Mouse (Mus musculus): Measurements from ENCODE around the gene Lrrc57.
"Not testable (repeated sequence)": the region's sequence is repeated elsewhere in the genome, so short reads cannot be mapped to it uniquely, and the experiment has no call there.

The Lrrc57 gene

DNA sequence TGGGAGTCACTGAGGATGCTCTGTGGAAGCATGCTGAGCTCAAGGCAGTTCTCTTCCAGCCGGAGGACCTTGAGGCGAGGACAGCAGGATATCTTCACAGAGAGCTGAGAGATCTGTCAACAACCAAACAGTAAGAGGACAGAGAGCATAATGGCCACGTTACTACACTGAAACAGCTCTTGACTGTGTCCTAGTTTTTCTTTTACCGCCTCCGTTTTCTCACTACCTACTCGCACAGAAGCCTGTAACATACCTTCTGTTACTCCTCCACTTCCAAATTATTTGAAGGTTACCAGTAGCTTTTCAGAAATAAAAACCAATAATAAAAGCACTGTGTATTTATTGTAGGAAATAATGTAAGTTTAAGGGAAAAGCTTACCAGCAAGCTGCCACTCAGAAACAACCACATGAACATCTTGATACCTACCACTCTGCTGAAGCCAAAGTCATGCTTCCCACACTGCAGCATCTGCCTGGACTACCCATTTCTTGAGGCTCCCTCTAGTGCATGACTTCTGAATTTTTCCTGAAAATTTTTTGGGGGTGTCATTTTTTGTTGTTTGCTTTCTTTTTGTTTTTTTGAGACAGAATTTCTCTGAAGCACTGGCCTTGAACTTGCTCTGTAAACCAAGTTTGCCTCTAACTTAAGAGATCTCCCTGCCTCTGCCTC, 3.2 kb downstream of the Lrrc57 start:
- DNase-seq (ENCODE audit: extremely low read depth, low read depth, low spot score) = no peak

DNA sequence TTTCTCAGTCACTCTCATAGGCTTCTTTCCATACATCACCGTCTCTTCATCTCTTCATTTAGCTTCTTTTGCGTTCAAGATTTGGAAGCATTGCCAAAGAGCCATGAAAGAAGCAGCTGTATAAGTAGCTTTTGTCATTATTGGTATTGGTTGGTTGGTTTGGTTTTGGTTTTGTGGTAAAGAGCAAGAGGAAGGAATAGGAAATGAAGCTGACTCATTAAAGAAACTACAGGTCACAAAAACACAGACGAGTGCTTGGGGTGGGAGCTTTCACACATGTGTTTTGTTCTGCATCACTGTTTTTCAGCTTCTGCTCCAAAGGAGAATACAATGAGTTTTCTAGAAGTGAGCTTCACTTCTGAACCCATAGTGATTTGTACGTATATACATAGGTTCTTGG, 9.8 kb downstream of the Lrrc57 start:
- DNase-seq (ENCODE audit: extremely low read depth, low read depth, low spot score) = no peak

DNA sequence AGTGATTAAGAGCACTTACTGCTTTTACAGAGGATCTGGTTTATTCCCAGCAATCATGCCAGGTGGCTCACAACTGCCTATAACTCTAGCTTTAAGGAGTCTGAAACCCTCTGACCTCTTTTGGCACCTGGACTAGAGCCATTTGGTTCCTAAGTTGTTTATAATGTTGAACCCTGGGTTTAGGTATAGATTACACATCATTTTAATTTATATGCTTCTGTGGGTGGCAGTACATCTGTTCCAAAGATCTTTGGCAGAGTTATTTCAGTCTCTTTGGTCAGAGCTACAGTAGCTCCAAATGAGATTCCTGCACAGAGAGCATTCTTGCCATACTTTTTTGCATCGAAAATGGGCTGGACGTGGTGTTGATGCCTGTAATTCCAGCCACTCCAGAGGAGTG, 11.6 kb downstream of the Lrrc57 start:
- DNase-seq (ENCODE audit: extremely low read depth, low read depth, low spot score) = peak; percentile 51

DNA sequence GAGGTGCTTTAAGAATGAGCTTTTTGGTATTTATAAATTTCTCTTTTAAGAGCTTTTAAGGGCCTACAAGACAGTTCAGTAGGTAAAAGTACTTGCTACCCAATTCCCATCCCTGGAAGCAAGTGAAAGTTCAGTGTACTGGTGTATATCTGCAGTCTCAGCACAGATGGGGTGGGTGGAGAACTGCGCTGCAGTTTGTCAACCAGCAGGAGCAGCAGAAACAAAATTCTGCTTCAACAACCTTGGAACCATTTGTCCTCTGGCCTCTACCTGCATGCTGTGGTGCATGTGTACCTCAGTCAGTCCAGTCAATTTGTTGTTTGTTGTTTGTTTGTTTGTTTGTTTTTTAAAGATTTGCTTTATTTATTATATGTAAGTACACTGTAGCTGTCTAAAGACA, 17.1 kb downstream of the Lrrc57 start:
- no peak for DNase-seq (ENCODE audit: extremely low read depth, low read depth, low spot score)

DNA sequence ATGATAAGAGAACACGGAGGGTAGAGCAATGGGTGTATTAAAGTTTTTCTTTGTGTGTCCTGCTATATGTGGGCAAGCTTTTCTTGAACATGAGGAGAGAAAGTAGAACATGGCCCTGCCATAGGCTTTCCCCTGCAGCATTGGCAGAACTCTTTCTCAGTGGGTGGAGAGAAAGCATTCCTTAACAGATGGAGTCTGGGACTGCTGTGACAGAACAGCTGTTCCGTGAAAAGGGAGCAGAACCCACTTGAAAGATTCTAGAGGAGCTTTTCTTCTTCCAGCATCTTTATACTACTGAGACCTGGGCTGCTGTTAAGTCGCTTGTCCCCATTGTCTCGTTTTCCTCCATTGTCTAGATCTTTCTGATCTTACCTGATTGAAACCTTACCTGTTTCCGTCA, 19.6 kb downstream of the Lrrc57 start:
- DNase-seq (ENCODE audit: extremely low read depth, low read depth, low spot score) = no peak

DNA sequence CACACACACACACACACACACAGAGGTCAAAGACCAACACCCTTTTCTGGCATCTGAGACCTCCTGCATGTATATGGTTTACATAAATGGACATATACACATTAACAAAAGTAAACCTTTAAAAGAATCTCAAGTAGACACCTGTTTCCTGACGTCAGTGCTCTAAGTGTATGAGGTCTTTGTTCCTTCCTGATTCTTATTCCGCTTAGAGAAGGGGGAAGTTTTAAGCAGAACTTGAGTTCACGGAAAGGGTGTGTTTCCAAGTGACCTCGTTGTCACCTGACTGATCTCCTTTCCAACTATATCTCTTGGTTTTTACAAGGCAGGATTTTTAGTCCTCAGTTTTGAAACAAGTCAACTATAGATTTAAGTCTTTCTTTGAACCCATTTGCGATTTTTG, 31.0 kb downstream of the Lrrc57 start:
- no peak for DNase-seq (ENCODE audit: extremely low read depth, low read depth, low spot score)

DNA sequence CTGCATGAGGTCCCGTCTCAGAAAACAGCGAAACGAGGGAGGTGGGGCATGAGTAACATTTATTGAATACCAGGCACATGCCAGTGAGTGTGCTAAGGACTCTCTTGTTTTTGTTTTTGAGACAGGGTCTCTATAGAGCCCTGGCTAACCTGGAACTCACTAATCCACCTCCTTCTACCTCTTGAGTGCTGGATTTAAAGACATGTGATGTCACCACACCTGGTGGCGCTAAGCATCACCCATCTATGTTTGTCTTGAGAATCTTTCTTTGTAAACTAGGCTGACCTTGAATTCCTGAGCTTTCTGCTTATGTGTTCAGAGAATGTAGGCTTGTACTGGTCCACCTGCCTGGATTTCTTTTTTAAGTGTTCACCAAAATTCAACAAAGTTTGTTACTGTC, 31.5 kb downstream of the Lrrc57 start:
- no peak for DNase-seq (ENCODE audit: extremely low read depth, low read depth, low spot score)

DNA sequence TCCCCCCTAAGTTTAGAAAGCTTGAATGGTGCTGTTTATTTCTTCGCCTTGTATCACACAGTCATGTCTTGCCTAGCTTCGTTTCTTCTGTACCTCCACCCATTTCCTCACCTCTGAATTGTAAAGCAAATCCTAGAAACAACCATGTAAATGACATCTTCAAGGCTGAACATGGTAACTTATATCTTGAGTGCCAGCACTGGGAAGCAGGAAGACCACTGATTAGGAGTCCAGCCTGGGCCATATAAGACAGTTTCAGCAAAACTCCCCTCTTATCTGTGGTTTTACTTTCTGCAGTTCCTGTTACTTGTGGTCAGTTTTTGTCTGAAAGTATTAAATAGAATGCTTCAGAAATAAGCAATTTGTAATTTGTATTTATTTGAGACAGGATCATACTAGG, 33.3 kb downstream of the Lrrc57 start:
- DNase-seq (ENCODE audit: extremely low read depth, low read depth, low spot score) = no peak

DNA sequence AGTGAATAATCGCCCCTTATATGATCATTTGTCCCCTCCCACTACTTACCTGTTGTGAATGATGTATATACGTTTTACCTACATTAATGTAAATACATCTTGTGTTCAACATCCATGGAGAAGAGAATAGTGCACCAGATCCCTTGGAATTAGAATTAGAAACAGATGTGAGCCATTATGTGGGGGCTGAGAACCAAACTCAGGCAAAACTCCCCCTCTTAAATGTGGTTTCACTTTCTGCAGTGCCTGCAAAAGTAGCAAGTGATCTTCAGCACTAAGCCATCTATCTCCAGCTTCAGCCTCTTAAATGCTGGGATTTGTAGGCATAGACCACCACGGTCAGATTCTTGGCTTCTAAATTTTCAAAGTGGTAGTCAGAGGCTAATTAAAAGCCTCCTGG, 34.2 kb downstream of the Lrrc57 start:
- no peak for DNase-seq (ENCODE audit: extremely low read depth, low read depth, low spot score)

DNA sequence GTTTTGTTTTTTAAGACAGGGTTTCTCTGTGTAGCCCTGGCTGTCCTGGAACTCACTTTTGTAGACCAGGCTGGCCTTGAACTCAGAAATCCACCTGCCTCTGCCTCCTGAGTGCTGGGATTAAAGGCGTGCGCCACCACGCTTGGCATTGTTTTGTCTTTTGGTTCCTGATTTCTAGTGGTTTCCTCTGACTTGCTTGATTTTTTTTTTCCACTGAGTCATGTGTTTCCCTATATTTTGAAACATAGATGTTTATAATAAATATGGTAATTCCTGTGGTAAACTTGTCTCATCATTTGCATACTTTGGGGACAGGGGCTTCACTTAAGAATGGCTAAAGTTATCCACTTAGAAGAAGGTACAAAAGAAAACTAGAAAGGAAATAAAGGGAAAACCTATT, 37.2 kb downstream of the Lrrc57 start:
- DNase-seq (ENCODE audit: extremely low read depth, low read depth, low spot score) = not testable (repeated sequence)

DNA sequence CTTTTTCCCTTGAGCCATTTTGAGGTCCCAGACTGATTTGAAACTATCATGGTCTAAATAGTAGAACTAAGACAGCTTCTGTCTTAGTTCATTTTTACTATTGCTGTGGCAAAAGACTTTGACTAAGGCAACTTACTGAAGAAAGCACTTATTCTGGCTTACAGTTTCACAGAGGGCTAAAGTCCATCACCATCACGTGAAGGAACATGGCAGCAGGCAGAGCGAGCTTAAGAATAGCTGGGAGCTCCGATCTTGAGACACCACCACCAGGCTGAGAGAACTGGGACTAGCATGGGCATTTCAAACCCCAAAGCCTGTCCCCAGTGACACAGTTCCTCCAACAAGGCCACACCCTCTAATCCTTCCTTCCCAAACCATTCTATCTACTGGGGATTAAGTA, 38.2 kb downstream of the Lrrc57 start:
- DNase-seq (ENCODE audit: extremely low read depth, low read depth, low spot score) = no peak

DNA sequence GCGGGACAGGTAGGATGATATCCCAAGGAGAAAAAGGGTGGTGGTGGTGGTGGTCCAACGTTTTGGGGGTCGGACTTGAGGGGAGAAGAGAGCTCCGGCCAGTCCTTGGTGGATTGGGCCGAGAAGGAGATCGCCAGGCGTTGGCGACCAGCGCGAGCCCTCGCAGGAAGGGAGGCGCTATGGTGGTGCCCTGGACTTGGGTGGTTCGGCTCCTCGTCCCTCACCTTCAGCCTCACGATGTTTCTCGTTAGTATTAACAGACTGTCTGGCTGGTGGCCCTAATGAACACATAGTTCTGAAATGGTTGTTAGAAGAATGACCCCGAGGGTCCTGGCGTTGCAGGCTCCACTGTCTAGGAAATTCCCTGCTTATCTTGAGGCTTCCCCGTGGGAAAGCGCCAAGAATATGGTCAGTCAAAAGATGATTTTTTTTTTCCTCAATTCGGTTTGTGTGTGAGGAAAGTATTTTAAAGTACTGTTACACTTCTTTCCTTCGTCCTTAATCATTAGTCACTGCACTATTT, 41.5 kb downstream of the Lrrc57 start:
- DNase-seq (ENCODE audit: extremely low read depth, low read depth, low spot score) = no peak

DNA sequence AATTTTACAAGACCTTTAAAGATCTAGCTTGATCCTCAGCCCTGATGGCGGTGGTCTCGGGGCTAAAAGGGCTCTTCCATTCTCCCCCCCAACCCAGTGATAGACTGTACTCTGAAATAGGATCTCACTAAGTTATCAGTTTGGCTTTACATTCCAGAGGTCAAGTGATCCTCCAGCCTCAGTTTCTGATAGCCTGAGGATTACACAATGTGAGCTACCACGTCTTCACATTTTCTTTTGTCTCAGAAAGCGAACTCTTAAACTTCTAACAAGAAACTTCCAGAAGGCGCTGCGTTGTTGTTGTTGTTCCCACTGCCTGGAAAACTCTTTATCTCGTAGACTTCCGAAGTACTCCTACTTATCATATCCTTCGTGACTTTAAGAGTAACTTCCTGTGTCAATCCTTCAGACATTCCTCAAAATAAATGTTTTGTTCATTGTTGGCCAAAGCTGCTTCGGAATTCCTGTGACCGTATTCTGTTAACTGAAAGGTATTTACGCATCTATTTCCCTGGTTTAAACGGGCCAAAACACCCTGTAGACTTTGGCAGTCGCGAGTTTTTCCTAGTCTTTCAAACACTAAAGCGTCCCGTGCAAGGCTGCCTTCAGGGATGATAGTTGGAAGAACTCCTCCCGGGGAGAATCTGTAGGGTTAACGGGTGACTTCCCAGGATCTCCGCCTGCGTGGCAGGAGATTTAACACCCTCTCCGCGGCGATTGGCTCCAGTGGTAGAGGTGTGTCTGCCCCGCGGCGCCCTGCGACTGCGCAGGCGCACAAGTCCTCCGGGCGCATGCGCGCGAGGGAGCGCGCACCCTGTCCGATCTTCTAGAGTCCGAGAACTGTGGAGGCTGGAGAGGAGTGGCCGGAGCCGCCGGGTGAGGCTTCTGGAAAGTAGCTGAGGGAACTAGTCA, 42.2 kb downstream of the Lrrc57 start, which contains the start of gene Snap23:
Gene Snap23 (plus strand): TSS at position 786 of the 912 bp plus-strand sequence.
- peak; percentile 33 for DNase-seq (ENCODE audit: extremely low read depth, low read depth, low spot score)

DNA sequence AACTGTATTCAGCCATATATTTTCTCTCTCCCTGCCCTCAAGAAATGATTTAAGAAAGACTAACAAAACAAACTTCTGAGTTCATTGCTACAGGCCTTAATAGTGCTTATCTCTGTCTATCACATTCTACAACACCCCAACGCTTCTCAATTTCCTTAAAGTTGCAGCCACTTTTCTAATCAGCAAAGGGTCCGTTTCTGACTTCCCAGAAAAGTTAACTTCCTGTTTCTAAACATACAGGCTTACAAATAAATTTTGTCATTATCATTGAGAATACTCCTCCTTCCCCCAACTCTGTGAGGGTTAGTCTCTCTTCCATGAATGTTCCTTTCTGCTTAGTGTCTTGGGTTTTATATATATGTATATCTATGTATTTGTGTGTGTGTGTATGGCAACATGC, 44.0 kb downstream of the Lrrc57 start:
- no peak for DNase-seq (ENCODE audit: extremely low read depth, low read depth, low spot score)

DNA sequence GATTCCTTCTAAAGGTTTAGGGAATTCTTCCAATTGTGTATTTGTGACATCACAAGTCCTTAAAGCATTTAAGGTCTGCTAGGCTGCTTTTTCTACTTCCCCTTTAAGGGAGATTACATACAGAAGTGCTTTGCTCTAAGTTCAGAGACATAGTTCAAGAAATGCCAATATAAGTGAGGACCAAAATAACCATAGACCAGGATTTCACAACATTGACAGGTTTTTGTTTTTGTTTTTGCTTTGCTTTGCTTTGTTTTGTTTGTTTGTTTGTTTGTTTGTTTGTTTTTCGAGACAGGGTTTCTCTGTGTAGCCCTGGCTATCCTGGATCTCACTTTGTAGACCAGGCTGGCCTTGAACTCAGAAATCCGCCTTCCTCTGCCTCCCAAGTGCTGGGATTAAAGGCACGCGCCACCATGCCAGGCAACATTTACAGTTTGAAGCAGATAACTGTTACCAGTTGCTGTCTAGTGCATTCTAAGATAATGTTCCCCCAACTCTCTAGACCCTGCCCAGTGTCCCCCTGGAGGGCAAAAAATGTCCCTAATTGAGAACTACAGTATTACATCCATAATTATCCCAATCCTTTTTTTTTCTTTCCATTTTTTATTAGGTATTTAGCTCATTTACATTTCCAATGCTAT, 44.7 kb downstream of the Lrrc57 start:
- not testable (repeated sequence) for DNase-seq (ENCODE audit: extremely low read depth, low read depth, low spot score)

DNA sequence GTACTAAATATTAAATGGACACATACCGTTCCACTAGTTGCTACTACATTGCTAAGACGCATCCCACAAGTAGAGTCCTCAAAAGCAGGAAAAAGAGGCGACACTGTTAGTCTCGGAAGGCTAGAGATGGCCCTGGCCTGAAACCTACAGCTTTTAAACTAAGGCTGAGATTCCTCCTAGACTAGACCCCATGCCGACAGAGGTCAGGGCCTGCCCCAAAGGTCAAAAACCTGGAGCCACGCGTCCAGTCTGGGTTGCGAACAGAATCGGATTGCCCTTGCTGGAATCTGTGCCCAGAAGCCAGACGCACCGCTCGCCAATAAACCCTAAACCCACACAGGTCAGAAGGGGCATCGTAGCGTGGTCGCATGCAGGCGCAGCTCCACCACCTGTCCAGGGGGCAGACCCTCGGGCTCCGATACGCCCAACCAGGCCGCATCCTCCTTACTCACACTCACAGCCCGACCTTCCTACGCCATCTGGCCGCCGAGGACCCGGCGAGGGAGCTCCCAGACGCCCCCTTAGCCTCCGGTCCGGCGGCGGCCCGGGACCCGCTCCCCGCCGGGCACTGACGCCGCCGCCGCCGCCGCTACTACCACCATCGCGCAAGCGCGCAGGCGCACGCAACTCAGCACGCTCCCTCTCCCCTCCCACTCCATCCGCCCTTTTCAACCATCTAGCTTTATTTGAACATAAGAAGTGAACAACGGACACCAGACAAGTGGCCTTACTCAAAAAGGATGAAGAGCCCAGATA, 45.9 kb downstream of the Lrrc57 start, which contains the start of gene Zfp106:
Gene Zfp106 (minus strand): TSS at position 609 of the 756 bp plus-strand sequence.
- peak; percentile 37 for DNase-seq (ENCODE audit: extremely low read depth, low read depth, low spot score)

DNA sequence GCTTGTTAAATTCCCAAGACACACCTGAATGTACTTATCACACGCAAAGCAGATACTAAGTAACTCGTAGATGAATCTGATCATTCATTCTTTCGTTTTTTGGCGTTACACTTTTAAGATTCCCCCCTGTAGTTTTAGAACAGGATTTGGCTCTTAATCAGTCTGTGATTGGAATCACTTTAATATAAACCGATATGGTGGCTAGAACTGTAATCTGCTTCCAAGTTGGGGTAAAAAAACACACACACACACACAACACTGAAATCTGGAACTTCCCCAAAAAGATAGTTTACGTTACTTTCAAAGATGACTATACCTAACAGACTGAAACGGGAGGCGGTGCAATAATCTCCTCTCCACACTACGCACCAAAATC, 46.5 kb downstream of the Lrrc57 start:
- no peak for DNase-seq (ENCODE audit: extremely low read depth, low read depth, low spot score)

DNA sequence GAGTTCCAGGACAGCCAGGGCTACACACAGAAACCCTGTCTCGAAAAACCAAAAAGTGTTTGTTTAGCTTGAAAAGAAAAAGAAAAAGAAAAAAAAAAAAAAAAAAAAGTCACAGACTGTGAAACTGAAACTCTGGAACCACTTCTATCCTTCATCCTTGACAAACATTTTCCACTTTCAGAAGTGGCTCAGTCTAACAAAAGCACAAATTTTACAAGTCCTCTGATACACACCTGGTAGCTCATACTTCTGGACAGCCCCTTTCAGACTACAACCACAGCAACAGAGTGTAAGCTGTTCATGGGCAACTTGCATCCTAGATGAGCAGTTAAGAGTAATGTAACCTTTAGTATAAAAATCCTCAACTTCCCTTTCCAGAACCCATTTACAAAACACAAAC, 47.8 kb downstream of the Lrrc57 start:
- no peak for DNase-seq (ENCODE audit: extremely low read depth, low read depth, low spot score)

DNA sequence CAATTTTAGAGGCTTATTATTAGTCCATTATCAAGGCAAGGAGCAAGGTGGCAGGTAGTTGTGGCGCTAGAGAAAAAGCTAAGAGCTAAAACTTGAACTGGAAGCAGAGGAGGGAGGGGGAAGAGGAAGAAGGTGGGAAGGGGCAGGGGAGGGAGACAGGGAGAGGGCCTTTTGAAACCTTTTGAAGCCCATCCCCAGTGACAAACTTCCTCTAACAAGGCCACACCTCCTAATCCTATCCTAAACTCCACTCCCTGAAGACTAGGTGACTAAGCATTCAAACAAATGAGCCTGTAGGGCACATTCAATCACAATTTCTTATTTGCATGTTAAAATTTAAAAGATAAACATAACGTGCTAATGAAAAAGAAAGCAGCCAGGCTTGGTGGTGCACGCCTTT, 50.5 kb downstream of the Lrrc57 start:
- no peak for DNase-seq (ENCODE audit: extremely low read depth, low read depth, low spot score)

DNA sequence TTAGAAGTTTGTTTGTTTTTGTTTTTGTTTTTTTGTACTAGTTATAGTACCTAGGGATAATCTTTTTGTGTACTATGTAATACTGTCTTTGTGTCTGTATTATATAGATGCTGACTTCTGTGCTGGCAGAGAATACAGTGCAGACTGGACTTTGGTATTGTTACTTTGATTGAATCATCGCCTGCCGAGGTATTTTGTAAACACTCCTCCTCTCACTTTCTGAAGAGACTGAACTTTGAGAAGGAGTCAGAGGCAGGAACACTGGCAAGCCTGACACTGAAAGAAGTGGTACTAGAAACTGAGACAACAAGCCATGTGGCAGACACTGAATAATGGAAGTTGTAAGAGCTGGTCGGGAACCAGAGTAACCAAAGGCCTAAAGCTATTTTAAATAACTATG, 52.5 kb downstream of the Lrrc57 start:
- DNase-seq (ENCODE audit: extremely low read depth, low read depth, low spot score) = no peak

Data from fat pad, adult 2 months (tissue).